Mouse (Mus musculus) liver, embryonic 16.5 days (tissue): ENCODE data around the gene Rhot2. TPM values are rescaled to one million over a fixed set of nuclear protein-coding genes. Genes with fewer than 3 reads are reported as not detected.

Experiments used
- ATAC-seq: fragments of 200-750 bp; cut with Nextera tagmentation; 2 replicates; pipeline ENCODE4 v1.8.0; 2017; ENCODE audit warnings: low read depth, mild to moderate bottlenecking, moderate number of reproducible peaks, moderate library complexity
- H3K27ac ChIP-seq: fragments of 300-500 bp; sonication (generic); 2 replicates; pipeline ENCODE4 v1.5.1; 2014; ENCODE audit warnings: mild to moderate bottlenecking, low read length
- H3K27me3 ChIP-seq: fragments of 300-500 bp; sonication (generic); 2 replicates; pipeline ENCODE4 v1.6.1; 2014; ENCODE audit warnings: low read depth, low read length, mixed read lengths; ENCODE audit not compliant: control insufficient read depth, insufficient read depth
- H3K36me3 ChIP-seq: fragments of 300-500 bp; sonication (generic); 2 replicates; pipeline ENCODE4 v1.6.1; 2014; ENCODE audit warnings: mild to moderate bottlenecking; ENCODE audit not compliant: control insufficient read depth, insufficient read depth
- H3K4me1 ChIP-seq: fragments of 300-500 bp; sonication (generic); 2 replicates; pipeline ENCODE4 v1.6.1; 2014; ENCODE audit warnings: low read depth, low read length, mixed read lengths; ENCODE audit not compliant: control insufficient read depth
- H3K4me2 ChIP-seq: fragments of 300-500 bp; sonication (generic); 2 replicates; pipeline ENCODE4 v1.6.1; 2014; ENCODE audit warnings: low read depth, low read length, mixed read lengths
- H3K4me3 ChIP-seq: fragments of 300-500 bp; sonication (generic); 2 replicates; pipeline ENCODE4 v1.5.1; 2014; ENCODE audit warnings: low read depth, mild to moderate bottlenecking, low read length
- H3K9ac ChIP-seq: fragments of 300-500 bp; sonication (generic); 2 replicates; pipeline ENCODE4 v1.6.1; 2014; ENCODE audit warnings: low read depth, low read length
- H3K9me3 ChIP-seq: fragments of 300-500 bp; sonication (generic); replicated peaks from 2 replicates; pipeline ENCODE4 v1.6.1; 2016; ENCODE audit warnings: low read length; ENCODE audit not compliant: control insufficient read depth
- WGBS: fragments of 180-500 bp; shearing (Covaris S2); extraction: QIAGEN DNeasy Blood & Tissue Kit; methylation state at CpG from one replicate; pipeline ENCODE4 v1.1.7; 2014; ENCODE audit not compliant: insufficient replicate concordance; 5-methylcytosine and 5-hydroxymethylcytosine counted together
- polyA plus RNA-seq: library from polyadenylated mRNA; unstranded; fragments of >200 nt; fragmentation: Nextera tagmentation; extraction: Ambion mirVana; gene quantifications from 2 replicates; pipeline ENCODE4 v1.2.1, GENCODE M21; 2015

The Rhot2 gene
- polyA plus RNA-seq, 1 experiment from 2014 or later = 11.4 TPM

- peak; percentile 7; the same call in 1 of the 2 replicates for ATAC-seq
- H3K27ac ChIP-seq = peak overlapping the region; percentile 72
Observed at GRCm38 (mm10) chr17:25861704-25862612, 17.3 kb upstream of the Rhot2 start.

GRCm38 (mm10) chr17:25860832-25861703 is 16.4 kb upstream of the Rhot2 start, which contains the start of gene Wdr90:
TSS of gene Wdr90 (minus strand) at chr17:25861501.
- Histone ChIP-seq H3K27me3 (no peaks in the 10 kb centered on the region), H3K27ac (peak within 1 kb of the TSS; percentile 72), H3K4me3 (peak within 1 kb of the TSS; percentile 82), H3K4me1 (peaks cover 23% of the 10 kb centered on the region), H3K9ac (peak within 1 kb of the TSS; percentile 88), H3K4me2 (peak within 1 kb of the TSS; percentile 97), H3K36me3 (no peaks in the 10 kb centered on the region), H3K9me3 (no peaks in the 10 kb centered on the region)
- WGBS = 3% methylated on average over 65 of the region's 65 CpGs
- ATAC-seq = peak; percentile 90

More at GRCm38 (mm10) chr17:25861704-25862612, 17.3 kb upstream of the Rhot2 start:
- Histone ChIP-seq H3K36me3 (no peaks in the 10 kb centered on the region), H3K9me3 (no peaks in the 10 kb centered on the region), H3K4me3 (peak overlapping the region; percentile 82), H3K4me1 (peaks cover 25% of the 10 kb centered on the region), H3K9ac (peak overlapping the region; percentile 88), H3K4me2 (peak overlapping the region; percentile 97), H3K27me3 (no peaks in the 10 kb centered on the region)
- 8% methylated on average over 6 of the region's 6 CpGs for WGBS

GRCm38 (mm10) chr17:25860229-25860628 is 15.6 kb upstream of the Rhot2 start:
- peak overlapping the region; percentile 97 for H3K4me2 ChIP-seq
- H3K9ac ChIP-seq = peak overlapping the region; percentile 88
- no peak overlapping the region; the same call in 1 of the 2 replicates for H3K27ac ChIP-seq
- H3K4me3 ChIP-seq = peak overlapping the region; percentile 82
- peaks cover 23% of the 10 kb centered on the region for H3K4me1 ChIP-seq
- H3K9me3 ChIP-seq = no peaks in the 10 kb centered on the region
- no peaks in the 10 kb centered on the region for H3K27me3 ChIP-seq
- 81% methylated on average over 6 of the region's 6 CpGs for WGBS
- ATAC-seq = no peak
- H3K36me3 ChIP-seq = no peaks in the 10 kb centered on the region

GRCm38 (mm10) chr17:25843636-25844395 is 835 bp downstream of the Rhot2 start:
- Histone ChIP-seq H3K9ac (peak overlapping the region; percentile 87), H3K27ac (peak overlapping the region; percentile 84), H3K4me2 (peak overlapping the region; percentile 87), H3K4me1 (peaks cover 23% of the 10 kb centered on the region), H3K36me3 (peaks cover 35% of the 10 kb centered on the region), H3K9me3 (no peaks in the 10 kb centered on the region), H3K4me3 (peak overlapping the region; percentile 87), H3K27me3 (no peaks in the 10 kb centered on the region)
- ATAC-seq = peak; percentile 42
- 2% methylated on average over 36 of the region's 38 CpGs for WGBS

- Histone ChIP-seq H3K9me3 (no peaks in the 10 kb centered on the region), H3K9ac (peak overlapping the region; percentile 87), H3K4me1 (peaks cover 23% of the 10 kb centered on the region), H3K27me3 (no peaks in the 10 kb centered on the region), H3K4me3 (peak overlapping the region; percentile 87), H3K4me2 (peak overlapping the region; percentile 87), H3K36me3 (peaks cover 35% of the 10 kb centered on the region), H3K27ac (peak overlapping the region; percentile 19)
- 86% methylated on average over 4 of the region's 4 CpGs for WGBS
- no peak for ATAC-seq
Observed at GRCm38 (mm10) chr17:25843122-25843521, 1.5 kb downstream of the Rhot2 start.

GRCm38 (mm10) chr17:25842509-25842908 is 2.1 kb downstream of the Rhot2 start:
- ATAC-seq = no peak
- Histone ChIP-seq H3K36me3 (peaks cover 37% of the 10 kb centered on the region), H3K4me2 (no peak overlapping the region), H3K4me3 (no peak overlapping the region), H3K27ac (no peak overlapping the region), H3K4me1 (peaks cover 24% of the 10 kb centered on the region), H3K9me3 (no peaks in the 10 kb centered on the region), H3K9ac (no peak overlapping the region), H3K27me3 (no peaks in the 10 kb centered on the region)
- WGBS = 75% methylated on average over 3 of the region's 3 CpGs

GRCm38 (mm10) chr17:25841117-25841880 is 3.4 kb downstream of the Rhot2 start, which contains the start of gene Gm20683:
TSS of gene Gm20683 (minus strand) at chr17:25841763.
- Histone ChIP-seq H3K36me3 (peaks cover 37% of the 10 kb centered on the region), H3K4me1 (peaks cover 36% of the 10 kb centered on the region), H3K27ac (no peak within 1 kb of the TSS), H3K4me2 (no peak within 1 kb of the TSS), H3K27me3 (no peaks in the 10 kb centered on the region), H3K9ac (no peak within 1 kb of the TSS), H3K4me3 (no peak within 1 kb of the TSS), H3K9me3 (no peaks in the 10 kb centered on the region)
- ATAC-seq = no peak
- WGBS = 90% methylated on average over 22 of the region's 22 CpGs

- no peak for ATAC-seq
- WGBS = 88% methylated on average over 6 of the region's 6 CpGs
- Histone ChIP-seq H3K27me3 (no peaks in the 10 kb centered on the region), H3K9me3 (no peaks in the 10 kb centered on the region), H3K36me3 (peaks cover 37% of the 10 kb centered on the region), H3K4me3 (no peak overlapping the region), H3K4me2 (no peak overlapping the region), H3K9ac (no peak overlapping the region), H3K27ac (no peak overlapping the region), H3K4me1 (peaks cover 40% of the 10 kb centered on the region)
Observed at GRCm38 (mm10) chr17:25840519-25840918, 4.1 kb downstream of the Rhot2 start.
